Mouse (Mus musculus) cerebellum, postnatal 14 days (tissue): ENCODE measurements around the gene Nceh1.
"Not testable (repeated sequence)": the region's sequence is repeated elsewhere in the genome, so short reads cannot be mapped to it uniquely, and the experiment has no call there.

Experiments used
- DNase-seq, 2 experiments: peaks; one replicate each; pipeline ENCODE4 v3.0.0; 2021; ENCODE audit warnings: mixed read lengths in 2 of 2

Gene Nceh1

GRCm38 (mm10) chr3:27285072-27285471 lies 102.3 kb downstream of the Nceh1 start:
- DNase-seq = no peak

GRCm38 (mm10) chr3:27288301-27288700 lies 105.5 kb downstream of the Nceh1 start:
- no peak for DNase-seq

- no peak for DNase-seq
Observed at GRCm38 (mm10) chr3:27288909-27289308, 106.1 kb downstream of the Nceh1 start.

- no peak for DNase-seq
Observed at GRCm38 (mm10) chr3:27290285-27290684, 107.5 kb downstream of the Nceh1 start.

GRCm38 (mm10) chr3:27290945-27291344 lies 108.2 kb downstream of the Nceh1 start:
- DNase-seq = not testable (repeated sequence)

- DNase-seq = not testable (repeated sequence)
Observed at GRCm38 (mm10) chr3:27291411-27291810, 108.6 kb downstream of the Nceh1 start.

- DNase-seq = no peak
Observed at GRCm38 (mm10) chr3:27293645-27294385, 111.0 kb downstream of the Nceh1 start.

- peak in 1 of 2 experiments; percentile 28 for DNase-seq
Observed at GRCm38 (mm10) chr3:27300451-27300850, 117.7 kb downstream of the Nceh1 start.

GRCm38 (mm10) chr3:27302339-27303022 lies 119.7 kb downstream of the Nceh1 start:
- no peak for DNase-seq

- DNase-seq = no peak
Observed at GRCm38 (mm10) chr3:27306815-27307214, 124.0 kb downstream of the Nceh1 start.

- peak; percentile 46 to 49 for DNase-seq
Observed at GRCm38 (mm10) chr3:27310973-27311372, 128.2 kb downstream of the Nceh1 start.

GRCm38 (mm10) chr3:27311475-27311874 lies 128.7 kb downstream of the Nceh1 start:
- DNase-seq = no peak

- DNase-seq = no peak
Observed at GRCm38 (mm10) chr3:27314506-27315164, 131.9 kb downstream of the Nceh1 start.

GRCm38 (mm10) chr3:27316559-27317287 lies 134.0 kb downstream of the Nceh1 start, which contains the start of gene Tnfsf10:
TSS of gene Tnfsf10 (plus strand) at chr3:27317028.
- DNase-seq = no peak

- no peak for DNase-seq
Observed at GRCm38 (mm10) chr3:27317288-27318024, 134.7 kb downstream of the Nceh1 start.

GRCm38 (mm10) chr3:27319650-27320049 lies 136.9 kb downstream of the Nceh1 start:
- DNase-seq = no peak

- peak; percentile 42 to 46 for DNase-seq
Observed at GRCm38 (mm10) chr3:27320613-27321495, 138.1 kb downstream of the Nceh1 start.

GRCm38 (mm10) chr3:27322591-27322990 lies 139.8 kb downstream of the Nceh1 start:
- no peak for DNase-seq

- DNase-seq = no peak
Observed at GRCm38 (mm10) chr3:27323551-27323950, 140.8 kb downstream of the Nceh1 start.

GRCm38 (mm10) chr3:27326633-27327191 lies 143.9 kb downstream of the Nceh1 start:
- peak; percentile 41 to 62 for DNase-seq

GRCm38 (mm10) chr3:27330706-27331105 lies 147.9 kb downstream of the Nceh1 start:
- DNase-seq = no peak
